Mouse (Mus musculus): ENCODE results near the gene Lysmd4. TPM values are rescaled to one million over a fixed set of nuclear protein-coding genes. Genes with fewer than 3 reads are reported as not detected.
A peak's percentile ranks its signal among the peaks of the same experiment; 100 is the strongest.

The Lysmd4 gene
- total and polyA plus RNA-seq, 3 experiments = 4.0 to 12.0 (median 5.0) TPM

DNA sequence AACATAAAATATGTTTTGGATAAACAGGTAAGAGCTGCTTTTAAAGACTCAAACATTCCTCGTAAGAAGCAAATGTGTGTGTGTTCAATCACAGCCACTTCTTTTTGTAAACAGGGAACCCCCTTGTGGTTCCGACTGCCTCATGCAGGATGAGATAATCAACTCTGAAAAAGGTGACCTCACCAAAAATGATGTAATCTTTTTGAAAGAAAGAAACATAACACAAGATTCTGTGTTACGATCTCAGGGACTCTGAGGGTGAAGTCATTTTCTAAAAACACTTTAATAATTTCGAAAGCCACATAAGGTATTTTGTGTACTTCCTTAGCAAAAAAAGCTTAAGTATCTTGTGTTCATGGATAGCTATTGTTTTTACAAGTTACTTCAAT is 21.5 kb downstream of the Lysmd4 start (continued):
- TF ChIP-seq MEF2A (IDR thresholded peaks at IDR 0.05; ENCODE audit: borderline replicate concordance, low read depth, low read length) = peak; percentile 98
- no peak for TF ChIP-seq MAZ (IDR thresholded peaks at IDR 0.05; ENCODE audit: low read depth, low read length)
- TF ChIP-seq E2F4 (IDR thresholded peaks at IDR 0.05; ENCODE audit: insufficient replicate concordance, low read depth, low read length) = no peak
- TF ChIP-seq ZMIZ1 (IDR thresholded peaks at IDR 0.05; ENCODE audit: low read depth, low read length) = no peak
- TF ChIP-seq TCF12 (IDR thresholded peaks at IDR 0.05; ENCODE audit: low read depth, low read length) = peak; percentile 39; the same call in 1 of the 2 replicates
- peak in 1 of 2 experiments; percentile 26; a peak in 2 of 4 replicates for TF ChIP-seq CTCF (conservative IDR thresholded peaks at IDR 0.05 in 1 of 2, IDR thresholded peaks at IDR 0.05 in 1 of 2; ENCODE audit: low read depth in 2 of 2, low read length in 2 of 2)
- TF ChIP-seq KAT2A (IDR thresholded peaks at IDR 0.05; ENCODE audit: insufficient replicate concordance, low read length) = no peak
- TF ChIP-seq MYC (IDR thresholded peaks at IDR 0.05; ENCODE audit: low read depth, low read length) = peak; percentile 49; the same call in 1 of the 2 replicates
- no peak for TF ChIP-seq MAX (IDR thresholded peaks at IDR 0.05; ENCODE audit: low read length)
- TF ChIP-seq RAD21 (IDR thresholded peaks at IDR 0.05; ENCODE audit: low read depth, low read length) = no peak
- no peak for TF ChIP-seq POLR2A (IDR thresholded peaks at IDR 0.05; ENCODE audit: low read depth, low read length)

DNA sequence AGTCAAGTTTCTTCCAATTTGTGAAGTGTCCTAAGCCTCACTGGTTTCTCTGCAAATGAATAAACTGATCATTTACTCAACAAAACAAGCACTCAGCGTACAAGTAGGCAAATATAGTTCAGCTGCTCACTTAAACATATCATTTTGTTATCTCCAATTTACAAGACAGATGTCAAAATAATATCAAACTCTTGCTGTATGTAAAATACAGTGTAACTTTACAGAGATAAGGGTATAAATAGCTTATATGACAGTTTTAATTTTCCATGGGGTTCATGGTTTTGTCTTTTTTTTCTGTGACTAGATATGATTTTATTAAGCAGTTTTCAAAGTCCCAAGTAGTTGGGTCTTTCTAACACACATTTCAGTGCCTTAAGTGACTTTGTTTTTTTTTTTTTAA is 22.9 kb downstream of the Lysmd4 start:
- no peak overlapping the region for H3K4me2 ChIP-seq (ENCODE audit: insufficient read depth, low read depth, poor library complexity, severe bottlenecking)
- in situ Hi-C loops (cut with MboI; ENCODE audit: low pct_ligation_motif_present, low pct_unique_long_range_greater_than_20kb, low sequenced_read_pairs) = loop anchor here (25.0 kb wide), 2 partner anchors 117 to 267 kb away; partner anchors contain the start of gene Mef2a
- TF ChIP-seq GABPA (IDR thresholded peaks at IDR 0.05; ENCODE audit: insufficient replicate concordance, low read depth, low read length) = no peak
- no peak for TF ChIP-seq SMC3 (IDR thresholded peaks at IDR 0.05; ENCODE audit: low read depth, low read length)
- no peak for TF ChIP-seq IRF4 (IDR thresholded peaks at IDR 0.05; ENCODE audit: low read depth, low read length)
- no peak for TF ChIP-seq ELF1 (IDR thresholded peaks at IDR 0.05; ENCODE audit: low read depth, low read length)
- TF ChIP-seq MAZ (IDR thresholded peaks at IDR 0.05; ENCODE audit: low read depth, low read length) = no peak
- no peak for TF ChIP-seq ZMIZ1 (IDR thresholded peaks at IDR 0.05; ENCODE audit: low read depth, low read length)
- TF ChIP-seq POLR2AphosphoS2 (IDR thresholded peaks at IDR 0.05; ENCODE audit: low read depth, low read length) = no peak
- TF ChIP-seq NRF1 (IDR thresholded peaks at IDR 0.05; ENCODE audit: low read depth, low read length) = no peak
- TF ChIP-seq RAD21 (IDR thresholded peaks at IDR 0.05; ENCODE audit: low read depth, low read length) = no peak
- TF ChIP-seq EP300 (IDR thresholded peaks at IDR 0.05; ENCODE audit: low read length) = no peak
- TF ChIP-seq JUN (IDR thresholded peaks at IDR 0.05; ENCODE audit: insufficient read depth, low read depth, low read length) = no peak
- TF ChIP-seq MAFK (IDR thresholded peaks at IDR 0.05; ENCODE audit: insufficient replicate concordance, low read length) = no peak
- no peak for TF ChIP-seq RCOR1 (conservative IDR thresholded peaks at IDR 0.05; ENCODE audit: low read depth, low read length)
- no peak for TF ChIP-seq CTCF (conservative IDR thresholded peaks at IDR 0.05 in 1 of 2, IDR thresholded peaks at IDR 0.05 in 1 of 2; ENCODE audit: low read depth in 2 of 2, low read length in 2 of 2)
- no peak for TF ChIP-seq ZC3H11A (IDR thresholded peaks at IDR 0.05; ENCODE audit: low read depth, low read length)
- TF ChIP-seq MYC (IDR thresholded peaks at IDR 0.05; ENCODE audit: low read depth, low read length) = no peak
- TF ChIP-seq E2F4 (IDR thresholded peaks at IDR 0.05; ENCODE audit: insufficient replicate concordance, low read depth, low read length) = no peak
- TF ChIP-seq SIN3A (IDR thresholded peaks at IDR 0.05; ENCODE audit: low read length) = no peak
- no peak for TF ChIP-seq ZNF384 (IDR thresholded peaks at IDR 0.05; ENCODE audit: low read depth, low read length)
- TF ChIP-seq JUND (conservative IDR thresholded peaks at IDR 0.05; ENCODE audit: low read depth, low read length) = no peak
- H3K36me3 ChIP-seq (replicated peaks in 1 of 2; ENCODE audit: control insufficient read depth in 1 of 2, insufficient read depth in 1 of 2, low read length in 1 of 2) = peaks cover 19 to 56% of the 10 kb centered on the region in 2 experiments
- no peak overlapping the region for H3K4me3 ChIP-seq (replicated peaks in 1 of 3; ENCODE audit: low read depth in 2 of 3, low read length in 2 of 3, poor library complexity in 1 of 3)
- H3K27ac ChIP-seq (ENCODE audit: insufficient read depth, low read depth) = no peak overlapping the region
- H3K9ac ChIP-seq (ENCODE audit: insufficient read depth, low read depth) = no peak overlapping the region
- H3K79me2 ChIP-seq (replicated peaks; ENCODE audit: control insufficient read depth, extremely low read depth, insufficient read depth, poor library complexity, severe bottlenecking) = peaks cover 7% of the 10 kb centered on the region; the same call in 1 of the 2 replicates
- H3K9me3 ChIP-seq (replicated peaks; ENCODE audit: low read length) = no peaks in the 10 kb centered on the region
- H3K4me1 ChIP-seq (ENCODE audit: control insufficient read depth in 1 of 2, insufficient read depth in 2 of 2) = peaks cover 2 to 48% of the 10 kb centered on the region in 2 experiments; a peak in 3 of 4 replicates
- dilution Hi-C loops (cut with MboI; ENCODE audit: extremely low pct_ligation_motif_present, extremely low pct_unique_long_range_greater_than_20kb, low sequenced_read_pairs) = no loop called here
- H3K27me3 ChIP-seq (replicated peaks) = no peaks in the 10 kb centered on the region
- DNase-seq (ENCODE audit: extremely low read depth) = no peak

All from CH12.LX (cell line).